Mouse (Mus musculus) ES-E14 (cell line): Measurements from ENCODE around the gene Cltrn.

Experiments
- ZC3H11A ChIP-seq: IDR thresholded peaks from 2 replicates; pipeline ENCODE4 v1.6.1; 2012; ENCODE audit warnings: low read depth, mild to moderate bottlenecking, inconsistent platforms, low read length, borderline replicate concordance
- ZNF384 ChIP-seq: IDR thresholded peaks from 2 replicates; pipeline ENCODE4 v1.6.1; 2012; ENCODE audit warnings: low read depth, low read length, inconsistent platforms

DNA sequence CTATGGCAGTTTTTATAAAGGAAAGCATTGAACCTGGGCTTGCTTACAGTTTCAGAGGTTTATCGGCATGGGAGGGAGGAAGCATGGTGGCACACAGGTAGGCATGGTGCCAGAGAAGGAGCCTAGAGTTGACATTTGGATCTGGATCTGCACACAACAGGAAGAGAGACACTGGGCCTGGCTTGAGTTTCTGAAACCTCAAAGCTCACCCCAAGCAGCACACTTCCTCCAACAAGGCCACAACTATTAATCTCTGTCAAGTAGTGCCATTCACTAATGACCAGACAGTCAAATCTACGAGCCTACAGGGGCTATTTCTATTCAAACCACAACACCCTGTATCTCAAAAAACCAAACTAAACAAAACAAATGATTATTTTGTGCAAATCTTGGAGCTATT, 41.9 kb upstream of the Cltrn start:
- no peak for TF ChIP-seq ZC3H11A
- no peak for TF ChIP-seq ZNF384
